Mouse (Mus musculus): Measurements from ENCODE around the gene Myrip. TPM values are rescaled to one million over a fixed set of nuclear protein-coding genes. Genes with fewer than 3 reads are reported as not detected.
"Not testable (repeated sequence)": the region's sequence is repeated elsewhere in the genome, so short reads cannot be mapped to it uniquely, and the experiment has no call there.

Gene Myrip
- total RNA-seq, 4 experiments from 2014 or later: 5.5 to 10.8 (median 7.0) TPM

- no peak for DNase-seq
These were observed 97.0 kb downstream of the Myrip start for GRCm38 (mm10) chr9:120398289-120398688.

GRCm38 (mm10) chr9:120399537-120399936 is 98.2 kb downstream of the Myrip start:
- DNase-seq: not testable (repeated sequence)

DNA sequence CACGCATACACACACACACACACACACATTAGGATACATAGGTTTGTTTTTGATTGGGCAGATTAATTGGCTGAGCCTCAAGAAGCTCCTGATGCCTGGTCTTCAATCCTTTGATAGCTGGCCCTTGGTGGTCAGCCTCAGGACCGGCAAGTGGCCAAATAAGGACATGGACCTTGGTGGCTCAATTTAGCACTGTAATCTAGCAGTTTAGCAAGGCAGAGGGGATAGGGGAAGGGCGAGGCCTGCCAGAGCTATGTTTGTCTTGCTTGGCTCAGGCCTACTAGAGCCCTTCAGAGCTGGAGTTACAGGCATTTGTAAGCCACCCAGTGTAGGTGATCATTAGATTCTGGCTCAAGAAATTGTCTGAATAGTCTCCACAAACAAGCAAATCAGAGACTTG is 101.1 kb downstream of the Myrip start:
- no peak for DNase-seq

- no peak for DNase-seq
These were observed 102.3 kb downstream of the Myrip start for GRCm38 (mm10) chr9:120403661-120404060.

DNA sequence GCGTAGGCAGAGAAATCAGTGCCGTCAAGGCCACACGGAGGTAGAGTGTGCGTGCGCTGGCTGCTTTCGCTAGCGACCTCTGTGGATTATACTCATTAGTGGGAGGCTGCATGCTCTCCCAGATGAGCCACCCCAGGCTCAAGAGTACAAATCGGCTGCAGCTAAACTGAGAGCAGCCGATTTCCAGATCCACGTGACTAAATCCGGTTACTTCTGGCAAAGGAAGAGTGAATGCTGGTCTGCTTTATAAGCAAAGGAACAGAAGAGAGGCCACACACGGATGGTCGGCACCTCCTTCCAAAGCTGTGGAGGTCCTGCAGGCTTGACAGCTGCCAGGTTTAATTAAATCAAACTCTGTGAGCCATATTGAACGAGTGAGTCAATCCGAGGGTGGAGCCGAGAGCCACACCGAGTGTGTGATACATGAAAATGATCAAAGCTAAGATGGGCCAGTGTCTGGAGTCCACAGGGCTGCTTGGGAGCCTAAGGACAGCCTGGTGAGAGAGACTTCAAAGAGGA is 108.4 kb downstream of the Myrip start:
- DNase-seq: no peak

DNA sequence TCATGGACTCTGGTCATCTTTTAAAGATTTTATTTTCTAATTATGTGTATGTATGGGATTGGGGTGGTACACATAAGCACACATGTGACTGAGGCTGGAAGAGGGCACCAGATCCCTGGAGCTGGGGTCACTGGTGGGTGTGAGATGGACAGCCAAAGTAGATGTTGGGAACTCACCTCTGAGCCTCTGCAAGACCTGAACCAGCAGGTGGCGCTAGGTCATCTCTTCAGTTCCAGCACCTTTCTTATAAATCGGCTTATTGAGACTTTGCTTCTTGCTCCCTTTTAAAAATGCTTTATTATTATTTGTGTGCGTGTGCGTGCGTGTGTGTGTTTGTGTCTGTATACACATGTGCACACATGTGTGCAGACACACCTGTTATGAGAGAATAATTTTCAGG is 109.1 kb downstream of the Myrip start:
- DNase-seq: no peak

- peak; percentile 63 for DNase-seq
These were observed 114.2 kb downstream of the Myrip start for GRCm38 (mm10) chr9:120415504-120415903.

DNA sequence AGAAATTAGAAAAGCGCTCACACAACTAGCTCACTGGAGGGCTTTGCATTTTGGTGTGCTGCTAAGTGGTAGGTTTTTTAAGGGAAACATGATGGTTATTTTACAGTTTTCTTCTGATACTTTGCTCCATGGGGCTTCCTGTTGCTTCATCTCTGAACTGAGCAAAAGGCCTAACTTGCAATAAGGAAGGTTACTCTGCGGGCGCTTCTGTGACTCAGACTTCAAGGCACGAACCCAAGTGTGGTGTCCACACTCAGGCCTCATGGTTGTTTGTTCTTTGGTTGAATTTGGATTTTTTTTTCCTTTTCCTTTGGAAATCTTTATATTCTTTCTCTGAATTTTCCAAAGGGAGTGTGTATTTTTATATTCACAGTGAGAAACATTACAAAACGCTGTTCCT is 114.8 kb downstream of the Myrip start:
- no peak for DNase-seq

GRCm38 (mm10) chr9:120416729-120417128 is 115.4 kb downstream of the Myrip start:
- no peak for DNase-seq

DNA sequence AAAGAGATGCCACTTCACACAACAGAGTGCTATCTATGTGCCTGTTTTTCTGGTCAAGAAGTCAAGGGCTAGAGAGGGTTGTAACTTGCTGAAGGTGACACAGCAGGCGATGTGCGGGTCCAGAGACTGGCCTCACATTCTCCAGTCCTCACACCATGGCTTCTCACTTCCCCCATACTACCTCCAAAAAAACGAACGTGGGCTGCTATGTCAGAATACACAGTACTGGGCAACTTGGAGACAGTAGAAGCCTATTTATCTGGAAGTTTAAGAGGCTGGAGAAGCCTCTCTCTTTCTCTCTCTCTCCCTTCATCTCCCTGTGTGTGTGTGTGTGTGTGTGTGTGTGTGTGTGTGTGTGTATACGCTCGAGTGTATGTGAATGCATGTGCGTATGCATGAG is 117.3 kb downstream of the Myrip start:
- no peak for DNase-seq

DNA sequence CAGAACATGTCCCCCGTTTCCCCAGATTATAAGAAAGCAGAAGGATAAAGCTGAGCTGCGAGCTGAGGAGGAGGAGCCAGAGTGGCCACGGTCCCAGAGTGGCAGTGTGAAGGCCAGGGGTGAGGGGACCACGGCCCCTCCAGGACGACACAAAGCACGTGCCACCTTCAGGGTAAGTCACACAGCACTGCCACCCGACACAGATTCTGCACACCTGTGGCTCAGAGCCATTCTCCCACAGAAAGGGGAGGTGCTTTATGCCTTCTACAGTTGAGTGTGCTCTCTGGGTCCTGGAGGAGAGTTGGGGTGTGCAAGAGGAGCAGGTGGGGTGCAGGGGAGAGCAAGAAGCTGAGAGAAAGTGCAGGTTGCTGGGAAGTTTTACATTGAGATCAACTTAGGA is 123.3 kb downstream of the Myrip start:
- DNase-seq: no peak

DNA sequence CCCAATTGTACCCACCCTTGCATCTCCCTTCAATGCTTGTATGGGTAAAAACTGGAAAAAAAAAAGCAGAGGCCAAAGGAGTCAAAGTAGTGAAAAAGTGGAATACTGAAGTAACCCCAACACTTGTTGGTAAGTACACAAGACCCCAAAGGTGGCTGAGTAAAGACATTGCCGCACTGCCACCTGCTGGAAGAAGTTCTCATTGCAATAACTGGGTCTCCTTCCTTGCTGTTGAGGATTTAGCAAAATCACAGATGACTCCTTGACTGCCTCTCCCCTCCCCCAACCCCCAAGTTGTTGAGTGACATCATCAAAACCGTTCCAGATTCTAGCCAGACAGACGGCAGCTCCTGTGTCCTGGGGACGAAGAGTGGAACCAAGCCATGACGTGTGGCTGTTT is 124.5 kb downstream of the Myrip start:
- DNase-seq: no peak

- DNase-seq: no peak
These were observed 126.9 kb downstream of the Myrip start for GRCm38 (mm10) chr9:120428181-120428580.

GRCm38 (mm10) chr9:120433747-120434146 is 132.4 kb downstream of the Myrip start:
- DNase-seq: peak; percentile 25

- DNase-seq: no peak
These were observed 134.5 kb downstream of the Myrip start for GRCm38 (mm10) chr9:120435841-120436240.

- DNase-seq: no peak
These were observed 135.5 kb downstream of the Myrip start for GRCm38 (mm10) chr9:120436854-120437253.

DNA sequence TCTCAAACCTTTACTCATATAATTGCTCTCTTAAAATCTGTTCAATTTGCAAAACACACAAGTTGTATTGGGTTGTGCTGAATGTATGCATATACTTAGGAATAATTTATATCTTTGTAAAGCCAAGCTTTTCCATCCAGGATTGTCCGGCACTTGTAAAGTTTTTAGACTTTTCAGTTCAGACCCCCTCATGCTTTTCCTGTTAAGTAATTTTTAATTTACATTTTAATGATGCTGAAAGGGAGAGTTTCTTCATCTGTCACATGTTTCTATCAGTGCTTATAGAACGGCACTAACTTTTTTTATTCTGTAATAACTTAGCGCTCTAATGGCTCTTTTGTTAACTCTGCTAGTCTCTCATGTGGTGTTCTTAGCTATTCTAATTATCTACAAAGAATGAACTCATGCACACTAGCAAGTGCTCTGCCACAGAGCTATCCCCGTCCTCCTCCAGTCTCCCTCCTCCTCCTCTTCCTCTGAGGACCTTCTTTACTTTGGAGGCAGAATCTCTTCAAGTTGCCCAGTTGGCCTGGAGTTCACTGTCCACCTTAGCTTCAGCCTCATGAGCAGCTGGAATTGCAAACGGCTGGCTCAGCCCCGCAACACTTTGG is 136.1 kb downstream of the Myrip start:
- no peak for DNase-seq

DNA sequence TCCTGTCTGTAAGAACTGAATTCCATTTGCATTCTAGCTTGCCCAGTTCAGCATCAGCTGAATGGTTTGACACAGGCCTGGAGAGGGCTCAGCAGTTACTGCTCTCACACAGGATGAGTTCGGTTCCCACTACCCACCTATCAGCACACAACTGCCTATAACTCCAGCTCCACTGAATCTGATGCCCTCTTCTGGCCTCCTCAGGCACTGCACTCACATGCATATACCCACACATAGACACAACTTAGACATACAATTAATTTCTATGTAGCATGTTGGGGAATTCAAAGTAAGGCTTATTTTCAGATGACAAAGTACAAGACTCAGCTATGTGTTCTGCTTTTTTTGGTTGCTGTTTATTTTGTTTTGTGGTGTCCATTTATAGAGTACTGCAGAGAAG is 137.0 kb downstream of the Myrip start:
- no peak for DNase-seq

DNA sequence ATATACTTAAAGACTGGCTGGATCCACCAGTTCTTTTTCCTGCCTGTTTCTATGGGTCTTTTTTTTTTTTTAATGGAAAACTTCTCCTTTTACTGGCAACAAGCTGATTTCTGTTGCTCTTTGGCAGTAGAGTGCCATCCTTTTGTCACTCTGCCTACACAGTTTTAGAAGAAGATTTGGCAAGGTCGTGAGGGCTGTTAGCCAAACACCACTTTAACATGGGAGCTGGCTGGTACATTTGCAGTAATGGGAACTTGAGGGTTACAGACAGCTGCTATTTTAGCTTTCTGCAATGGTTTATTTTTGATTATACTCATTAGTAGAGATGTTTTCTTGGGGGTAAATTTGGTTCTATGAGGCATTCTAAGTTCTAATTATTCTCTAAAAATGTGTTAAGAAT is 137.5 kb downstream of the Myrip start:
- no peak for DNase-seq

DNA sequence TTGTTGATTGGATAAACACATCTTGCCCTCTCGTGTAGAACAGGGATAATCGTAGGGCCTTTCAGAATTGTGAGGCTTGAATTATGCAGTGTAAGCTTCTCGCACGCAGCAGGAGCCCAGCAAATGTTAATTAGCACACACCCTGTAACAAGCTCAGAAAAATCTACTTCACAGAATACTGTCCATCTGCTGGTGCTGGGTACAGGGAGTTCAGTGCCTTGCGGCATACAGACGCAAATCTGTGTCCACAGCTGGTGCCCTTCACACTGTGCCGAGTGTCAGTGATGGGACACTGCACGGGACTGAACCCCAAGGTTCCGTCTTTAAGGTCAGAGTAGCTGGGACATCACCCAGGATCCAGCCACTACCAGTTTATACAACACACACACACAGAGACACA is 143.3 kb downstream of the Myrip start:
- no peak for DNase-seq

DNA sequence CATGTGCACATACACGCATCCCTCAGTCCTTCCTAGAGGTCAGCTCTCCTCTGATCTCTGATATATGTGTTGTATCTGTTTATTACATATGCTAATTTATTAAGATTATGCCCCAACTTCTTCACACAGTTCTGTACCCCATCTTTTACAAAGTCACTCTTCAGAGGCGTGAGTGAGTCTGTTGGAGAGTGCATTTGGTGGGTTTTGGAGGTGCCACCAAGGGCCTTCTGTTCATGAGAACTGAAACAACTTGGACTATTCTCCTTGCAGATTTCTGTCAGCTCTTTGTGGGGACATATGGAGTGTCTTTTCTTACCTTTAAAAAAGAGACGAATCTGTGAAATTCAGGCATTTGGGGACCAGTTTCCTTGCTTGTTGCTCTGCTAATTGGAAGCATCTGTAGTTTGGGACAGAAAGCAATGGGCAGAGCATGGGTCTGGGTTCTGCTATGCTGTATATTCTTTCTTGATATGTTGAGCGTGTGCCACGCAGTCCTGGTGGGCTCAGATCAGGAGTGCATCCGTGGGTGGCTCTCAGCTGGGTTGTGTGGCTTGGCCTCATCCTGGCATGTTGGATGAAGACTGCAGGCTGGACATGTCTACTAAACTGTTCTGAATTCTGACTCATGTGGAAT is 148.5 kb downstream of the Myrip start:
- DNase-seq: no peak

DNA sequence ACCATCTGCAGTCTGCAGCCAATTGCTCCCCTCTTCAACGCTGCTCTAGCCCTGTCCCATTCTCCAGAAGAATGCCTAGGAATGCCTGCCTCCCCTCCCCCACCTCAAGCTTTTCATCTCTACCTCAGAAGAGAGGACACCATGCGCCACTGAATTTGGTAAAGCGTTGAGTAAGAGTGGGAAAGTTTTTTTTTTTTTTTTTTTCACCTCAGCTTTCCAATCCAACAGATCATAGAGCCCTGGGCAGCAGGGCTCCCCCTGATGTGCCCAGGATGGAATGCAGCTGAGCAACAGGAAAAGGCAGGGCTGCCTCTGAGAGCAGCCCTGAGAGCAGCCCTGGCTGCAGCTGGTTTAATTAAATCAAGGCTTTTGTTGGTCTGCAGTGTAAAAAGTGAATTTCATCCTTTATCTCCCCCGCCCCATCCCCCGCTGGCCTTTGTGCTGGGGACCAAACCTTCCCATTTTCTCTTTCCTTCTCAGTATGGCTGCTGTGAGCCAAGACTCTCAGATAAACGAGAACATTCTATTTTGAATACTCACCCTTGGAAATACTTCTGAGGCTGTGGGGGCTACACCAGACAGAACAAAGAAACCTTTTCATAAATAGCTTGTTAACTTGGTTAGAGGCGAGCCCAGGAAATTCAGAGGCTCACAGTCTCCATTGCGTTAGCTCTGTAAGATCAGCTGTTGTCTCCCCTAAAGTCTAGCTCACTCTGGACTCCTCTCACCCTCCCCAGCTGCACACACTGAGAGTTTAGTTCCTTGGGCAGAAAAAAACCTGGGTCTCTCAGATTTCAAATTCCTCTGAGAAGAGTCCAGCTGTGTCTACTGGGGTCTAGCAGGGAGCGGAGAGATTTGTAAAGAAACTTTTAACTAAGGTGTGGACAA is 154.7 kb downstream of the Myrip start:
- DNase-seq: no peak

- no peak for DNase-seq
These were observed 169.1 kb downstream of the Myrip start for GRCm38 (mm10) chr9:120470431-120470830.
